Mouse (Mus musculus) liver, postnatal 0 days (tissue): ENCODE measurements around the gene Ehmt2. TPM values are rescaled to one million over a fixed set of nuclear protein-coding genes. Genes with fewer than 3 reads are reported as not detected.

Source experiments
- ATAC-seq: fragments of 200-750 bp; cut with Nextera tagmentation; 2 replicates; pipeline ENCODE4 v1.8.0; 2017; ENCODE audit warnings: mild to moderate bottlenecking, moderate library complexity
- DNase-seq: peaks from one replicate; pipeline ENCODE4 v3.0.0-alpha.2; 2016
- H3K27ac ChIP-seq: fragments of 300-500 bp; sonication (generic); 2 replicates; pipeline ENCODE4 v1.5.1; 2014; ENCODE audit warnings: antibody characterized with exemption, moderate library complexity, mild to moderate bottlenecking, low read depth
- H3K27me3 ChIP-seq: fragments of 300-500 bp; sonication (generic); 2 replicates; pipeline ENCODE4 v1.6.1; 2014; ENCODE audit warnings: low read length, control low read depth, mixed read lengths; ENCODE audit not compliant: insufficient read depth
- H3K36me3 ChIP-seq: fragments of 300-500 bp; sonication (generic); replicated peaks from 2 replicates; pipeline ENCODE4 v1.6.1; 2014; ENCODE audit warnings: mild to moderate bottlenecking, control low read depth, low read length, moderate library complexity, mixed read lengths; ENCODE audit not compliant: insufficient read depth
- H3K4me1 ChIP-seq: fragments of 300-500 bp; sonication (generic); 2 replicates; pipeline ENCODE4 v1.6.1; 2014; ENCODE audit warnings: antibody characterized with exemption, mild to moderate bottlenecking, control low read depth; ENCODE audit not compliant: insufficient read depth
- H3K4me2 ChIP-seq: fragments of 300-500 bp; sonication (generic); 2 replicates; pipeline ENCODE4 v1.6.1; 2014; ENCODE audit warnings: low read depth, mild to moderate bottlenecking, low read length, moderate library complexity, mixed read lengths
- H3K4me3 ChIP-seq: fragments of 300-500 bp; sonication (generic); 2 replicates; pipeline ENCODE4 v1.5.1; 2014; ENCODE audit warnings: low read depth, low read length
- H3K9ac ChIP-seq: fragments of 300-500 bp; sonication (generic); replicated peaks from 2 replicates; pipeline ENCODE4 v1.6.1; 2014; ENCODE audit warnings: mild to moderate bottlenecking, moderate library complexity
- H3K9me3 ChIP-seq: fragments of 300-500 bp; sonication (generic); 2 replicates; pipeline ENCODE4 v1.6.1; 2016; ENCODE audit warnings: mild to moderate bottlenecking, control low read depth, low read length, mixed read lengths
- CTCF ChIP-seq: sonication (generic); IDR thresholded peaks from 2 replicates; pipeline ENCODE4 v1.5.1; 2016; ENCODE audit warnings: antibody characterized with exemption, low read depth
- EP300 ChIP-seq: IDR thresholded peaks from 2 replicates; pipeline ENCODE4 v1.6.1; 2016; ENCODE audit warnings: antibody characterized with exemption, low read depth, mild to moderate bottlenecking
- WGBS: fragments of 180-500 bp; shearing (Covaris S2); extraction: QIAGEN DNeasy Blood & Tissue Kit; methylation state at CpG from one replicate; pipeline ENCODE4 v1.1.7; 2014; ENCODE audit not compliant: insufficient replicate concordance; 5-methylcytosine and 5-hydroxymethylcytosine counted together
- polyA plus RNA-seq: library from polyadenylated mRNA; unstranded; fragments of >200 nt; fragmentation: Nextera tagmentation; extraction: Ambion mirVana; gene quantifications from 2 replicates; pipeline ENCODE4 v1.2.1, GENCODE M21; 2015

Gene Ehmt2
- polyA plus RNA-seq, 1 experiment from 2014 or later: 11.1 TPM

GRCm38 (mm10) chr17:34902895-34903294, 4.6 kb downstream of the Ehmt2 start:
- Histone ChIP-seq H3K9ac (no peak overlapping the region), H3K27ac (no peak overlapping the region), H3K4me2 (no peak overlapping the region), H3K9me3 (no peaks in the 10 kb centered on the region), H3K4me3 (no peak overlapping the region), H3K4me1 (peaks cover 6% of the 10 kb centered on the region), H3K36me3 (peaks cover 42% of the 10 kb centered on the region), H3K27me3 (no peaks in the 10 kb centered on the region)
- TF ChIP-seq CTCF (no peak), EP300 (no peak)
- DNase-seq (no peak), ATAC-seq (no peak)
- 84% methylated on average over 9 of the region's 9 CpGs for WGBS

GRCm38 (mm10) chr17:34910982-34911381, 12.7 kb downstream of the Ehmt2 start:
- DNase-seq (no peak), ATAC-seq (no peak)
- Histone ChIP-seq H3K4me1 (peaks cover 16% of the 10 kb centered on the region), H3K27me3 (no peaks in the 10 kb centered on the region), H3K4me2 (no peak overlapping the region), H3K27ac (no peak overlapping the region), H3K9me3 (no peaks in the 10 kb centered on the region), H3K36me3 (peaks cover 73% of the 10 kb centered on the region), H3K4me3 (no peak overlapping the region), H3K9ac (no peak overlapping the region)
- 70% methylated on average over 10 of the region's 10 CpGs for WGBS
- TF ChIP-seq CTCF: no peak
- TF ChIP-seq EP300: no peak

- Histone ChIP-seq H3K4me1 (peaks cover 16% of the 10 kb centered on the region), H3K27me3 (no peaks in the 10 kb centered on the region), H3K9me3 (no peaks in the 10 kb centered on the region), H3K9ac (no peak overlapping the region), H3K36me3 (peaks cover 63% of the 10 kb centered on the region), H3K4me2 (no peak overlapping the region), H3K4me3 (no peak overlapping the region), H3K27ac (no peak overlapping the region)
- peak; percentile 92 for DNase-seq
- TF ChIP-seq EP300 (no peak), CTCF (peak; percentile 99)
- ATAC-seq: peak; percentile 81
- 45% methylated on average over 5 of the region's 5 CpGs for WGBS
Measured at GRCm38 (mm10) chr17:34911945-34912351, 13.7 kb downstream of the Ehmt2 start.

- 46% methylated on average over 18 of the region's 18 CpGs for WGBS
- H3K9ac ChIP-seq: no peak within 1 kb of the TSS
- peak; percentile 18; the same call in 1 of the 2 replicates for ATAC-seq
Measured at GRCm38 (mm10) chr17:34913930-34914665, 15.8 kb downstream of the Ehmt2 start, which contains the start of gene Slc44a4. TSS of gene Slc44a4 (plus strand) at chr17:34914466.

GRCm38 (mm10) chr17:34915410-34915831, 17.2 kb downstream of the Ehmt2 start:
- Histone ChIP-seq H3K36me3 (peaks cover 32% of the 10 kb centered on the region), H3K9ac (peak overlapping the region; percentile 31; the same call in 1 of the 2 replicates), H3K27me3 (no peaks in the 10 kb centered on the region), H3K4me1 (peaks cover 16% of the 10 kb centered on the region), H3K27ac (no peak overlapping the region), H3K4me3 (no peak overlapping the region), H3K9me3 (no peaks in the 10 kb centered on the region), H3K4me2 (peak overlapping the region; percentile 24; the same call in 1 of the 2 replicates)
- WGBS: 16% methylated on average over 11 of the region's 11 CpGs
- TF ChIP-seq CTCF (peak; percentile 58), EP300 (no peak)
- DNase-seq: peak; percentile 46
- ATAC-seq: peak; percentile 45

More at GRCm38 (mm10) chr17:34913930-34914665, 15.8 kb downstream of the Ehmt2 start, which contains the start of gene Slc44a4:
- H3K36me3 ChIP-seq: peaks cover 42% of the 10 kb centered on the region
- peak within 1 kb of the TSS; percentile 24; the same call in 1 of the 2 replicates for H3K4me2 ChIP-seq
- H3K4me3 ChIP-seq: no peak within 1 kb of the TSS
- no peak within 1 kb of the TSS for H3K27ac ChIP-seq
- no peak for DNase-seq
- no peaks in the 10 kb centered on the region for H3K27me3 ChIP-seq
- no peaks in the 10 kb centered on the region for H3K9me3 ChIP-seq
- peaks cover 16% of the 10 kb centered on the region for H3K4me1 ChIP-seq
- TF ChIP-seq CTCF (no peak), EP300 (no peak)

- Histone ChIP-seq H3K36me3 (peaks cover 23% of the 10 kb centered on the region), H3K4me1 (peaks cover 15% of the 10 kb centered on the region), H3K27me3 (no peaks in the 10 kb centered on the region), H3K9me3 (no peaks in the 10 kb centered on the region), H3K9ac (no peak overlapping the region), H3K4me3 (no peak overlapping the region), H3K4me2 (no peak overlapping the region), H3K27ac (no peak overlapping the region)
- no peak for DNase-seq
- no peak for TF ChIP-seq EP300
- no peak for TF ChIP-seq CTCF
- 74% methylated on average over 5 of the region's 5 CpGs for WGBS
- no peak for ATAC-seq
Measured at GRCm38 (mm10) chr17:34916316-34916715, 18.0 kb downstream of the Ehmt2 start.
